Mouse (Mus musculus) intestine, postnatal 0 days (tissue): ENCODE measurements around the gene Kalrn. TPM values are rescaled to one million over a fixed set of nuclear protein-coding genes. Genes with fewer than 3 reads are reported as not detected.

Experiments
- ATAC-seq: fragments of 200-750 bp; cut with Nextera tagmentation; 2 replicates; pipeline ENCODE4 v1.8.0; 2017; ENCODE audit warnings: mild to moderate bottlenecking, moderate TSS enrichment, moderate library complexity
- H3K27ac ChIP-seq: fragments of 300-500 bp; sonication (generic); 2 replicates; pipeline ENCODE4 v1.5.1; 2014; ENCODE audit warnings: mild to moderate bottlenecking, low read depth, low read length, moderate library complexity
- H3K27me3 ChIP-seq: fragments of 300-500 bp; sonication (generic); replicated peaks from 2 replicates; pipeline ENCODE4 v1.6.1; 2014; ENCODE audit warnings: low read length, mixed read lengths; ENCODE audit not compliant: control insufficient read depth, insufficient read depth
- H3K36me3 ChIP-seq: fragments of 300-500 bp; sonication (generic); 2 replicates; pipeline ENCODE4 v1.6.1; 2014; ENCODE audit warnings: mild to moderate bottlenecking, moderate library complexity; ENCODE audit not compliant: control insufficient read depth, insufficient read depth
- H3K4me1 ChIP-seq: fragments of 300-500 bp; sonication (generic); replicated peaks from 2 replicates; pipeline ENCODE4 v1.6.1; 2014; ENCODE audit warnings: antibody characterized with exemption, low read length, mixed read lengths; ENCODE audit not compliant: control insufficient read depth, insufficient read depth
- H3K4me2 ChIP-seq: fragments of 300-500 bp; sonication (generic); replicated peaks from 2 replicates; pipeline ENCODE4 v1.6.1; 2014; ENCODE audit warnings: low read depth, mild to moderate bottlenecking, moderate library complexity
- H3K4me3 ChIP-seq: fragments of 300-500 bp; sonication (generic); 2 replicates; pipeline ENCODE4 v1.5.1; 2014; ENCODE audit warnings: low read depth, low read length
- H3K9ac ChIP-seq: fragments of 300-500 bp; sonication (generic); 2 replicates; pipeline ENCODE4 v1.6.1; 2014; ENCODE audit warnings: mild to moderate bottlenecking, low read depth, low read length
- H3K9me3 ChIP-seq: fragments of 300-500 bp; sonication (generic); 2 replicates; pipeline ENCODE4 v1.6.1; 2016; ENCODE audit warnings: mixed run types; ENCODE audit not compliant: control insufficient read depth
- CTCF ChIP-seq: sonication (generic); IDR thresholded peaks from 2 replicates; pipeline ENCODE4 v1.5.1; 2016; ENCODE audit warnings: low read depth, mild to moderate bottlenecking, control low read depth, antibody characterized with exemption, moderate library complexity
- WGBS: fragments of 180-500 bp; shearing (Covaris S2); extraction: QIAGEN DNeasy Blood & Tissue Kit; methylation state at CpG from one replicate; pipeline ENCODE4 v1.1.7; 2014; 5-methylcytosine and 5-hydroxymethylcytosine counted together
- polyA plus RNA-seq: library from polyadenylated mRNA; unstranded; fragments of >200 nt; fragmentation: Nextera tagmentation; extraction: Ambion mirVana; gene quantifications from 2 replicates; pipeline ENCODE4 v1.2.1, GENCODE M21; 2015

The Kalrn gene
- polyA plus RNA-seq, 1 experiment from 2014 or later: 7.5 TPM

GRCm38 (mm10) chr16:34279654-34280383 lies 293.5 kb downstream of the Kalrn start:
- ATAC-seq: no peak
- no peak overlapping the region for H3K27ac ChIP-seq
- no peaks in the 10 kb centered on the region for H3K36me3 ChIP-seq
- no peak overlapping the region for H3K4me3 ChIP-seq
- H3K4me2 ChIP-seq: no peak overlapping the region
- H3K27me3 ChIP-seq: no peaks in the 10 kb centered on the region
- no peak for TF ChIP-seq CTCF
- WGBS: 71% methylated on average over 7 of the region's 7 CpGs
- H3K4me1 ChIP-seq: no peaks in the 10 kb centered on the region
- no peaks in the 10 kb centered on the region for H3K9me3 ChIP-seq
- H3K9ac ChIP-seq: no peak overlapping the region

GRCm38 (mm10) chr16:34278249-34278790 lies 295.0 kb downstream of the Kalrn start:
- TF ChIP-seq CTCF: no peak
- ATAC-seq: no peak
- no peak overlapping the region for H3K27ac ChIP-seq
- H3K4me3 ChIP-seq: no peak overlapping the region
- no peaks in the 10 kb centered on the region for H3K4me1 ChIP-seq
- no peak overlapping the region for H3K4me2 ChIP-seq
- H3K36me3 ChIP-seq: no peaks in the 10 kb centered on the region
- 65% methylated on average over 4 of the region's 4 CpGs for WGBS
- no peaks in the 10 kb centered on the region for H3K27me3 ChIP-seq
- H3K9ac ChIP-seq: no peak overlapping the region
- no peaks in the 10 kb centered on the region for H3K9me3 ChIP-seq

DNA sequence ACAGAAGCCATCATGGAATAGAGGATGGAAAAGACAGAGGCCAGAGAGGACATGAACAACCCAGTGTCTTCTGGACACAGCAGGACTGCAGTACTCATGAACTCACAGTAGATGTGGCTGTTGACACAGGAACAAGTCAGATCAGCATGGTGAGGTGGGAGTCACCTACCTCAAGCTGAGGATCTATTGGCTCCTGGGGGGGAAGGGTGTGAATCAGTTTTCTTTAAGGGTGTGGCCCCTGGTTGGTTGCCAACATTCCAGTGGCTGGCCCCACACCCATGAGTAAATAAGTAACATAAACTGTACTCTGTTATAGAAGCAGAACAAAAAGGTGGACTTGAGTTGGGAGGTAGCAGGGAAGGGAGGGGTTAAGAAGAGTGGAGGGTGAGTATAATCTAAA lies 298.7 kb downstream of the Kalrn start:
- no peak overlapping the region for H3K4me2 ChIP-seq
- no peaks in the 10 kb centered on the region for H3K36me3 ChIP-seq
- H3K4me1 ChIP-seq: no peaks in the 10 kb centered on the region
- no peaks in the 10 kb centered on the region for H3K9me3 ChIP-seq
- ATAC-seq: peak; percentile 86
- H3K4me3 ChIP-seq: no peak overlapping the region
- peak; percentile 83 for TF ChIP-seq CTCF
- H3K9ac ChIP-seq: no peak overlapping the region
- H3K27me3 ChIP-seq: no peaks in the 10 kb centered on the region
- H3K27ac ChIP-seq: no peak overlapping the region

DNA sequence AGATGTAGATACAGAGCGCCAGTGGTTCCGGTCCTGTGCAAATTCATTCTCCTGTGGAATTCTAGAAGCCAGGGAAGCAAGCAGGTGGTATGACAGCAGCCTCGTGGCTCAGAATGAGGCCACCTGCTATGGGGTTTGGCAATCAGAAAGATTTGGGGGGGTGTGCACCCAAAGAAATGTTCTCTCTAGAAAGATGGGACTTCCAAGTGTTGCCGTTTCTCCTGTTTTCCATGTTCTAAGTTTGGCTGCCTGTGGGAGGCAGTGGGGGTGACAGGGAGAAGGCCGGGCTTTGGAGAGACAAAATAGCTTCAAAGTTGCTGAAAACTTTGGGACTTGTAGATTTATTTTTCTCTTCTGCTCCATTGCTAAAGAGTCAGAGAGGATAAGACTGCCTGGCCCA lies 301.9 kb downstream of the Kalrn start:
- Histone ChIP-seq H3K4me2 (no peak overlapping the region), H3K9ac (no peak overlapping the region), H3K4me3 (no peak overlapping the region), H3K27ac (no peak overlapping the region), H3K4me1 (no peaks in the 10 kb centered on the region), H3K36me3 (no peaks in the 10 kb centered on the region), H3K9me3 (no peaks in the 10 kb centered on the region), H3K27me3 (no peaks in the 10 kb centered on the region)
- ATAC-seq: no peak
- 94% methylated on average over 5 of the region's 5 CpGs for WGBS
- no peak for TF ChIP-seq CTCF

- no peak for TF ChIP-seq CTCF
- no peaks in the 10 kb centered on the region for H3K27me3 ChIP-seq
- 37% methylated on average over 2 of the region's 2 CpGs for WGBS
- no peaks in the 10 kb centered on the region for H3K4me1 ChIP-seq
- H3K9ac ChIP-seq: no peak overlapping the region
- H3K36me3 ChIP-seq: no peaks in the 10 kb centered on the region
- H3K27ac ChIP-seq: no peak overlapping the region
- no peak overlapping the region for H3K4me3 ChIP-seq
- no peak for ATAC-seq
- no peaks in the 10 kb centered on the region for H3K9me3 ChIP-seq
- no peak overlapping the region for H3K4me2 ChIP-seq
Observed at GRCm38 (mm10) chr16:34270681-34271080, 302.7 kb downstream of the Kalrn start.

- WGBS: 67% methylated on average over 8 of the region's 8 CpGs
- Histone ChIP-seq H3K4me2 (no peak overlapping the region), H3K27me3 (no peaks in the 10 kb centered on the region), H3K4me3 (no peak overlapping the region), H3K9ac (no peak overlapping the region), H3K9me3 (no peaks in the 10 kb centered on the region), H3K27ac (no peak overlapping the region), H3K4me1 (no peaks in the 10 kb centered on the region), H3K36me3 (no peaks in the 10 kb centered on the region)
- ATAC-seq: no peak
- no peak for TF ChIP-seq CTCF
Observed at GRCm38 (mm10) chr16:34269642-34270041, 303.7 kb downstream of the Kalrn start.

- Histone ChIP-seq H3K27ac (no peak overlapping the region), H3K27me3 (no peaks in the 10 kb centered on the region), H3K4me2 (no peak overlapping the region), H3K4me3 (no peak overlapping the region), H3K9ac (no peak overlapping the region), H3K36me3 (no peaks in the 10 kb centered on the region), H3K4me1 (no peaks in the 10 kb centered on the region), H3K9me3 (no peaks in the 10 kb centered on the region)
- 86% methylated on average over 1 of the region's 1 CpGs for WGBS
- no peak for ATAC-seq
- peak; percentile 49 for TF ChIP-seq CTCF
Observed at GRCm38 (mm10) chr16:34267751-34268150, 305.6 kb downstream of the Kalrn start.
